Mouse (Mus musculus) intestine, embryonic 16.5 days (tissue): ENCODE results near the gene Ahcyl2. TPM values are rescaled to one million over a fixed set of nuclear protein-coding genes. Genes with fewer than 3 reads are reported as not detected.

ENCODE experiments used
- ATAC-seq: fragments of 200-750 bp; cut with Nextera tagmentation; 2 replicates; pipeline ENCODE4 v1.8.0; 2017; ENCODE audit warnings: moderate TSS enrichment, moderate library complexity
- H3K27ac ChIP-seq: fragments of 300-500 bp; sonication (generic); 2 replicates; pipeline ENCODE4 v1.5.1; 2014; ENCODE audit warnings: mild to moderate bottlenecking, low read length
- H3K27me3 ChIP-seq: fragments of 300-500 bp; sonication (generic); replicated peaks from 2 replicates; pipeline ENCODE4 v1.6.1; 2014; ENCODE audit warnings: low read length, control low read depth, mixed read lengths; ENCODE audit not compliant: control insufficient read depth, insufficient read depth
- H3K36me3 ChIP-seq: fragments of 300-500 bp; sonication (generic); 2 replicates; pipeline ENCODE4 v1.6.1; 2014; ENCODE audit warnings: low read length, control low read depth; ENCODE audit not compliant: control insufficient read depth, insufficient read depth
- H3K4me1 ChIP-seq: fragments of 300-500 bp; sonication (generic); 2 replicates; pipeline ENCODE4 v1.6.1; 2014; ENCODE audit warnings: low read length, control low read depth, mixed read lengths; ENCODE audit not compliant: control insufficient read depth, insufficient read depth
- H3K4me2 ChIP-seq: fragments of 300-500 bp; sonication (generic); 2 replicates; pipeline ENCODE4 v1.6.1; 2014; ENCODE audit warnings: low read depth, low read length, control low read depth
- H3K4me3 ChIP-seq: fragments of 300-500 bp; sonication (generic); 2 replicates; pipeline ENCODE4 v1.5.1; 2014; ENCODE audit warnings: mild to moderate bottlenecking, low read length
- H3K9ac ChIP-seq: fragments of 300-500 bp; sonication (generic); 2 replicates; pipeline ENCODE4 v1.6.1; 2014; ENCODE audit warnings: low read depth, low read length
- H3K9me3 ChIP-seq: fragments of 300-500 bp; sonication (generic); 2 replicates; pipeline ENCODE4 v1.6.1; 2016; ENCODE audit warnings: low read length, control low read depth; ENCODE audit not compliant: control insufficient read depth
- WGBS: fragments of 180-500 bp; shearing (Covaris S2); extraction: QIAGEN DNeasy Blood & Tissue Kit; methylation state at CpG from one replicate; pipeline ENCODE4 v1.1.7; 2014; 5-methylcytosine and 5-hydroxymethylcytosine counted together
- polyA plus RNA-seq: library from polyadenylated mRNA; unstranded; fragments of >200 nt; fragmentation: Nextera tagmentation; extraction: Ambion mirVana; gene quantifications from 2 replicates; pipeline ENCODE4 v1.2.1, GENCODE M21; 2015

The Ahcyl2 gene
- polyA plus RNA-seq, 1 experiment from 2014 or later, result 80.5 TPM

DNA sequence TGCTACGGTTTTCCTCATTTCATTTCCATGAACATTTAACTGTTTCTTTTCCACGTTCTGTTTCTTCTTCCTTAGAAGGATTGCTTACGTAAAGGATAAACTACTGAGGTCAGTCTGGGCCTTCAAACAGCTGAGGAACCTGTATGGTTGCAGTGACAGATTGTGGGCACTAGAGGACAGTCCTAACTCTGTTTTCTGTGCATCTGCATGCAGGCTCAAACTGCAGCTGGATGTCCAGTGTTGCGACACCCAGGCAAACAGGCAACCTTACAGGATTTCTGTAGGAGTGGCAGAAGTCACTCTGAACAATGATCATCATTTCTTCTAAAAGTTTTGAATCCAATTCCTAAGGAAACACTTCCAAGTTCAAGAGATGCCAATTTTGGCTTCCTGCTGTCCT, 5.3 kb upstream of the Ahcyl2 start:
- no peaks in the 10 kb centered on the region for H3K9me3 ChIP-seq
- no peak for ATAC-seq
- 0 out of 2 replicates have a peak, but pooled peaks cover 7% of the 10 kb centered on the region for H3K36me3 ChIP-seq
- H3K27me3 ChIP-seq, result no peaks in the 10 kb centered on the region
- no peak overlapping the region for H3K27ac ChIP-seq
- H3K9ac ChIP-seq, result no peak overlapping the region
- H3K4me2 ChIP-seq, result no peak overlapping the region
- 59% methylated on average over 4 of the region's 4 CpGs for WGBS
- no peaks in the 10 kb centered on the region for H3K4me1 ChIP-seq
- H3K4me3 ChIP-seq, result no peak overlapping the region

DNA sequence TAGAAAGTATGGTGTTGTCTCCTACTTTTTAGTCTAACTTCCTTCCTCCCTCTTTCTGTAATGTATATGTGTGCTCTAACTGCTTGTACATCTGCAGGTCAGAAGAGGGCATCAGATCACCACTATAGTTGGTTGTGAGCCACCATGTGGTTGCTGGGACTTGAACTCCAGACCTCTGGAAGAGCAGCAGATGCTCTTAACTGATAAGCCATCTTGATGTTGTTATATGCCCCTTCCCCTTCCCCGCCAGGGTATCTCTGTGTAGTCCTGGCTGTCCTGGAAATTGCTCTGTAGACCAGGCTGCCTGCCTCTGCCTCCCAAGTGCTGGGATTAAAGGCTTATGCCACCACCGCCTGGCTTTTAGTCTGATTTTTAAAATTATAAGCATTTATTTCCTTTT, 937 bp upstream of the Ahcyl2 start:
- no peak overlapping the region for H3K4me2 ChIP-seq
- 90% methylated on average over 2 of the region's 2 CpGs for WGBS

DNA sequence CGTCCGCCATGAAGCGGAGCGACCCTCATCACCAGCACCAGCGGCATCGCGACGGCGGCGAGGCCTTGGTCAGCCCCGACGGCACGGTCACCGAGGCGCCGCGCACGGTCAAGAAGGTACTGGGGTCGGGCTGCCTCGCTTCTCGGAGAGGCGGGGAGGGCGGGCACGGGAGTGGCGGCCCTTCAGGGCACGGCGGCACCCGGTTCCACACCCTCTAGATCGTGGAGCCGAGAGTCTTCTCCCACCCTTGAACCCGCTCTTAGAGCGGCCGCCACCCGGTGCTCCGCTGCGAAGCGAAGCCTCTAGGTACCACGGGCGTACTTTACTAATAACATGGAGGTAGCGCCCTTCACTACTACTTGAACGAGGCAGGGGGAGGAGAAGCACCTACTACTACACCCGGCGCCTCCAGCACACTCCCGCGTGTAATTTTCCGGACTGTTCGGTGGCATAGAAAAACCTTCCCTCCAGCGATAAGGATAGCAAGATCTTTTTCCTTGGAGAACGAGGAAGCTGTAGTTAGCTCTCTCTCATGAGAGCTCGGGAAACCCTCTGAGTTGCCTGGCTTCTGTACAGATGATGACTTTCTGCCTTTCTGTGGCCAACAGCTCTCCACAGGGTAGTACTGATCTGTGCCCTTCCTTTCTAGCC, 1.1 kb downstream of the Ahcyl2 start:
- Histone ChIP-seq H3K4me2 (peak overlapping the region; percentile 65), H3K27me3 (no peaks in the 10 kb centered on the region), H3K9ac (peak overlapping the region; percentile 86), H3K9me3 (no peaks in the 10 kb centered on the region), H3K36me3 (no peaks in the 10 kb centered on the region), H3K4me3 (peak overlapping the region; percentile 93), H3K27ac (peak overlapping the region; percentile 88), H3K4me1 (0 out of 2 replicates have a peak, but pooled peaks cover 2% of the 10 kb centered on the region)
- under 1% methylated on average over 50 of the region's 50 CpGs for WGBS
- ATAC-seq, result peak; percentile 61

More for the DNA sequence above, 937 bp upstream of the Ahcyl2 start:
- Histone ChIP-seq H3K36me3 (no peaks in the 10 kb centered on the region), H3K9me3 (no peaks in the 10 kb centered on the region), H3K27ac (no peak overlapping the region), H3K4me3 (no peak overlapping the region), H3K27me3 (no peaks in the 10 kb centered on the region), H3K4me1 (0 out of 2 replicates have a peak, but pooled peaks cover 2% of the 10 kb centered on the region), H3K9ac (no peak overlapping the region)
- ATAC-seq, result no peak

DNA sequence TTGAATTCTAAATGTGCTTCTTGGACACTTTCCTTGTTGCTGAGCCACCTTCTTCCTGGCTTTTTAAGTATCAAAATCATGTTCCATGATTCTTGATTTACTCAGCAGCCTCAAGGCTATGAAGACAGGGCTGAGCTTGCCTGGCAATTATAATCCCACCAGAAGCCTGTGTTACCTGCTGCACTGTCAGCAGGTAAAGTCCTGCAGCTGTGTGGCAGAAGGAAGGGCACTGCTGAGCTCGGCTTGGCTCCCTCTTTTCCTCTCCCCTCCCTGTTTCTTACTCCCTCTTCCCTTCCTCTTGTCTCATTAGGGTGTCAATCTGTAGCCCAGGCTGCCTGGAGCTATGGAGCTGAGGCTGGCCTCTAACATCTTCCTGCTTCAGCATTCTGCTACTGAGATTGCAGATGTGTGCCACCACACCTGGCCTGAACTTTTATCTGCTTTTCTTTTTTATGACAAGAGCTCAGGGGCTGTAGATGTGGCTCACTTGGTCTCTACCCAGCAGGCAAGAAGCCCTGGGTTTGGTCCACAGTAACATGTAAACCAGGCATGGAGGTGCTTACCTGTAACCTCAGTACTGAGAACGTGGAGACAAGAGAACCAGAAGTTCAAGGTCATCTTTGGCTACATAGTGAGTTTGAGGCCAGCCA, 3.0 kb downstream of the Ahcyl2 start:
- no peak overlapping the region for H3K9ac ChIP-seq
- no peaks in the 10 kb centered on the region for H3K27me3 ChIP-seq
- no peak overlapping the region for H3K4me3 ChIP-seq
- no peaks in the 10 kb centered on the region for H3K36me3 ChIP-seq
- H3K4me1 ChIP-seq, result 0 out of 2 replicates have a peak, but pooled peaks cover 2% of the 10 kb centered on the region
- ATAC-seq, result no peak
- WGBS, result 58% methylated on average over 2 of the region's 2 CpGs
- no peak overlapping the region for H3K4me2 ChIP-seq
- no peaks in the 10 kb centered on the region for H3K9me3 ChIP-seq
- no peak overlapping the region for H3K27ac ChIP-seq

DNA sequence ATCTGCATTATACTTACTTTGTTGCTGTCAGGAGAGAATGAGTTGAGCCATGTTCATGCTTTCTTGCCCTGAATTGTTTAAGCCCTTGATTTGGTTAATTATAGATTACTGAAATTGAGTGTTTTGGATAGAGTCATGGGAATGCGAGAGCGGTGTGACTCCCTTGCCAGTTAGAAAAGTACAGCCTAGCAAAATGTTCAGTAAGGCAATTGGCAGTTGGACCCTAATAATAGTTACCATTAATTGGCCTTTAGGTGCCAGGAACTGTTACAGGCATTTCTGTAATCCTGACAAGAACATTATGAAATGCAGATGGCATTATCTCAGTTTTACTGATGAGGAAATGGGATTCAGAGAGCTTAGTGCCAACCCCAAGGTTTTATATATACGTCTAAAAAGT, 4.4 kb downstream of the Ahcyl2 start:
- H3K4me3 ChIP-seq, result no peak overlapping the region
- 0 out of 2 replicates have a peak, but pooled peaks cover 2% of the 10 kb centered on the region for H3K4me1 ChIP-seq
- H3K27me3 ChIP-seq, result no peaks in the 10 kb centered on the region
- H3K9me3 ChIP-seq, result no peaks in the 10 kb centered on the region
- H3K4me2 ChIP-seq, result no peak overlapping the region
- whole genome bisulfite sequencing, result 83% methylated on average over 3 of the region's 3 CpGs
- no peak overlapping the region for H3K27ac ChIP-seq
- H3K9ac ChIP-seq, result no peak overlapping the region
- ATAC-seq, result no peak
- no peaks in the 10 kb centered on the region for H3K36me3 ChIP-seq

DNA sequence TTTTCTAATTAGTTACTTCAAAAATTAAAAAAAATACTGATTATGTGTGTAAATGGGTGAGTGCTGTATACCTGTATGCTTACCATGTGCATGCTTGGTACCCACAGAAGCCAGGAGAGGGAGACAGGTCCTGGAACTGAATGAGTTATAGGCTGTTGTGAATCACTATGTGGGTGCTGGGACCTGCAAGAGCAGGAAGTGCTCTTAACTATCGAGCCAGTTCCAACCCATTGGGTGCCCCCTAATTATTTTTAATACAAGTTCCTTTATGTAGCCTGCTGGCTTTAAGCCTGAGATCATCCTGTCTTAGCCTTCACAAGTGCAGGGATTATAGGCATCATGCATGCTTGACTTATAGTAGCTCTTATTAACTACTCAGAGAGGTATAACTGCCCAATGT, 6.3 kb downstream of the Ahcyl2 start:
- no peaks in the 10 kb centered on the region for H3K9me3 ChIP-seq
- no peak overlapping the region for H3K9ac ChIP-seq
- H3K4me3 ChIP-seq, result no peak overlapping the region
- no peak for ATAC-seq
- H3K4me2 ChIP-seq, result no peak overlapping the region
- H3K27ac ChIP-seq, result no peak overlapping the region
- no peaks in the 10 kb centered on the region for H3K36me3 ChIP-seq
- 0 out of 2 replicates have a peak, but pooled peaks cover 2% of the 10 kb centered on the region for H3K4me1 ChIP-seq
- H3K27me3 ChIP-seq, result no peaks in the 10 kb centered on the region
- WGBS, result 85% methylated on average over 1 of the region's 1 CpGs

DNA sequence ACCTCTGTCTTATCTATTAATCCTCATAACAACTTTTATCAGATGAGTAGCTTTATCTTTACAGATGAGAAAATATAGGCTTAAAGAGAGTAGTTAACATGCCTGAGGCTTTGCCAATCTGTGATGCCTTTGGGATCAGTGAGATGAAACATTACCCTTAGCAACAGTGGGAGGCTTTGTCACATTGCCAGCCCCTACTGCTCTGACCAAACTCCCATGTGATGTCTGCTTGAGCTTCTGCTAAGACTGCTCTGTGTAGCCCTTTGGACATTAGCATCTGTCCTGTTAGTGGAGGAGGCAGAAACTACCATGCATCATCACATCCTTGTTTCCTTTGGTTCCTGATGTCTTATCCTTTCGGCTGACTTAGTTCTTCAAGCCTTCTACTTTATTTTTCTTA, 7.8 kb downstream of the Ahcyl2 start:
- no peaks in the 10 kb centered on the region for H3K36me3 ChIP-seq
- WGBS, result 76% methylated on average over 1 of the region's 1 CpGs
- H3K27ac ChIP-seq, result no peak overlapping the region
- no peak overlapping the region for H3K4me3 ChIP-seq
- H3K4me2 ChIP-seq, result no peak overlapping the region
- no peaks in the 10 kb centered on the region for H3K9me3 ChIP-seq
- H3K4me1 ChIP-seq, result no peaks in the 10 kb centered on the region
- no peak overlapping the region for H3K9ac ChIP-seq
- no peaks in the 10 kb centered on the region for H3K27me3 ChIP-seq
- no peak for ATAC-seq

DNA sequence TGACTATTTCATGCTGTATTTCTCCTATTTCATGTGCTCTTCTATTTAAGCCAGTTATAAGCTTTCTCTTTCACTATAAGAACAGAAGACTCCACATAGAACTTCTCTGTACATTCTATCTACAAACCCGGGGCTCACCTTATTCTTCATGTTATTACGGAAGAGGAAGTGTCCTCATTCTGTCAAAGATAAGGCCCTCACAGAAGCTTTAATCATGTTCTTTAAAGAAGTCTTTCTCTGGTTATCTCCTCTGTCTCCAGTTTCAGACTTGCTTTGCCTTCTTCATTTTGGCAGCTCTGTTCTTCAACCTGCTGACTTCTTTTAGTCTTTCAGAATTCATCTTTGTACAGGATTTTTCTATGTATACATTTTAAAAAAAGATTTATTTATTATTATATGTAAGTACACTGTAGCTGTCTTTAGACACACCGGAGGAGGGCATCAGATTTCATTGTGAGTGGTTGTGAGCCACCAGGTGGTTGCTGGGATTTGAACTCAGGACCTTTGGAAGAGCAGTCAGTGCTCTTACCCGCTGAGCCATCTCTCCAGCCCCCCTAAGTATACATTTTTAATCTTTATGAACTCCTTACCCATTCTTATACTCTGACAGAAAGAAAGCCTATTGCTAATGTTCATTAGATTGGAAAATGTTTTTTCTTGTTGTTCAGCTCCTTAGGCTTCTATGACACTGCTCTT, 8.9 kb downstream of the Ahcyl2 start:
- 81% methylated on average over 4 of the region's 4 CpGs for WGBS
- Histone ChIP-seq H3K4me1 (no peaks in the 10 kb centered on the region), H3K4me3 (no peak overlapping the region), H3K9me3 (no peaks in the 10 kb centered on the region), H3K27ac (no peak overlapping the region), H3K27me3 (no peaks in the 10 kb centered on the region), H3K36me3 (no peaks in the 10 kb centered on the region), H3K4me2 (no peak overlapping the region), H3K9ac (no peak overlapping the region)
- no peak for ATAC-seq

DNA sequence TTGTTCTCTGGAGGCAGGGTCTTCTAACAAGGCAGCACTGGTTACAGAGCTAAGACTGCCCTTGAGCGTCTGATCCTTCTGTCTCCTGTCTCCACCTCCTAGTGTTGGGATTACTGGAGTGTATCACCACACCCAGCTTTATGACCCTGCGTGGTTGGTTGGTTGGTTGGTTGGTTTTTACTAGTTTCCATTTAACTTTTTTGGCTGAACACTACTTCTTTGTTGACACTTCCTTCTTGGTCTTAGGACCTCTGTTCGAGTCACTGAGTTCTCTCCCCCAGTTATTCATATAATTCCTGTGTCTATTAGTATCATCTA, 9.4 kb downstream of the Ahcyl2 start:
- H3K4me3 ChIP-seq, result no peak overlapping the region
- H3K27ac ChIP-seq, result no peak overlapping the region
- 77% methylated on average over 3 of the region's 3 CpGs for WGBS
- no peak overlapping the region for H3K4me2 ChIP-seq
- no peak for ATAC-seq
- no peaks in the 10 kb centered on the region for H3K4me1 ChIP-seq
- no peaks in the 10 kb centered on the region for H3K9me3 ChIP-seq
- no peak overlapping the region for H3K9ac ChIP-seq
- H3K27me3 ChIP-seq, result no peaks in the 10 kb centered on the region
- H3K36me3 ChIP-seq, result no peaks in the 10 kb centered on the region
